Mouse (Mus musculus): ENCODE data around the gene Zbtb20. TPM values are rescaled to one million over a fixed set of nuclear protein-coding genes. Genes with fewer than 3 reads are reported as not detected.

The Zbtb20 gene
- total and polyA plus RNA-seq, 3 experiments, result 1.8 to 18.1 (median 6.6) TPM

- TF ChIP-seq GATA2 (IDR thresholded peaks at IDR 0.05; ENCODE audit: borderline replicate concordance, low read depth, low read length), result no peak
- no peak for TF ChIP-seq CTCF (IDR thresholded peaks at IDR 0.05; ENCODE audit: low read depth, low read length)
- TF ChIP-seq GATA1 (IDR thresholded peaks at IDR 0.05; ENCODE audit: borderline replicate concordance, low read length), result no peak
- no peak for TF ChIP-seq POLR2AphosphoS5 (IDR thresholded peaks at IDR 0.05; ENCODE audit: insufficient replicate concordance, low read depth, low read length)
- TF ChIP-seq TAL1 (conservative IDR thresholded peaks at IDR 0.05; ENCODE audit: low read depth, low read length), result no peak
- Histone ChIP-seq H3K9me3 (replicated peaks) (no peaks in the 10 kb centered on the region), H3K4me1 (ENCODE audit: insufficient read depth, low read depth, low read length) (no peaks in the 10 kb centered on the region), H3K36me3 (replicated peaks) (no peaks in the 10 kb centered on the region), H3K4me3 (ENCODE audit: low read depth, low read length) (no peak within 1 kb of the TSS), H3K27me3 (ENCODE audit: insufficient read depth, low read length) (0 out of 2 replicates have a peak, but pooled peaks cover 2% of the 10 kb centered on the region)
- ATAC-seq (ENCODE audit: extremely low read depth, insufficient number of reproducible peaks, low FRiP score, poor library complexity, severe bottlenecking) (no peak), DNase-seq (ENCODE audit: low spot score) (no peak)
Measured at GRCm38 (mm10) chr16:43663978-43664579, 788.4 kb downstream of the Zbtb20 start, which contains the start of gene Tigit. TSS of gene Tigit (minus strand) at chr16:43664146.

- no peak for ATAC-seq (ENCODE audit: extremely low read depth, insufficient number of reproducible peaks, low FRiP score, poor library complexity, severe bottlenecking)
- Histone ChIP-seq H3K4me3 (ENCODE audit: low read depth, low read length) (no peak overlapping the region), H3K9me3 (replicated peaks) (no peaks in the 10 kb centered on the region), H3K36me3 (replicated peaks) (no peaks in the 10 kb centered on the region), H3K4me1 (ENCODE audit: insufficient read depth, low read depth, low read length) (no peaks in the 10 kb centered on the region), H3K27me3 (ENCODE audit: insufficient read depth, low read length) (0 out of 2 replicates have a peak, but pooled peaks cover 2% of the 10 kb centered on the region)
- no peak for DNase-seq (ENCODE audit: low spot score)
- TF ChIP-seq POLR2AphosphoS5 (IDR thresholded peaks at IDR 0.05; ENCODE audit: insufficient replicate concordance, low read depth, low read length) (no peak), CTCF (IDR thresholded peaks at IDR 0.05; ENCODE audit: low read depth, low read length) (no peak), GATA1 (IDR thresholded peaks at IDR 0.05; ENCODE audit: borderline replicate concordance, low read length) (no peak), GATA2 (IDR thresholded peaks at IDR 0.05; ENCODE audit: borderline replicate concordance, low read depth, low read length) (no peak), TAL1 (conservative IDR thresholded peaks at IDR 0.05; ENCODE audit: low read depth, low read length) (no peak)
Measured at GRCm38 (mm10) chr16:43664861-43665260, 789.2 kb downstream of the Zbtb20 start.

- TF ChIP-seq GATA1 (IDR thresholded peaks at IDR 0.05; ENCODE audit: borderline replicate concordance, low read length), result no peak
- no peak for TF ChIP-seq GATA2 (IDR thresholded peaks at IDR 0.05; ENCODE audit: borderline replicate concordance, low read depth, low read length)
- no peak for TF ChIP-seq TAL1 (conservative IDR thresholded peaks at IDR 0.05; ENCODE audit: low read depth, low read length)
- TF ChIP-seq POLR2AphosphoS5 (IDR thresholded peaks at IDR 0.05; ENCODE audit: insufficient replicate concordance, low read depth, low read length), result no peak
- no peak for TF ChIP-seq CTCF (IDR thresholded peaks at IDR 0.05; ENCODE audit: low read depth, low read length)
- Histone ChIP-seq H3K4me1 (ENCODE audit: insufficient read depth, low read depth, low read length) (no peaks in the 10 kb centered on the region), H3K36me3 (replicated peaks) (no peaks in the 10 kb centered on the region), H3K9me3 (replicated peaks) (no peaks in the 10 kb centered on the region), H3K27me3 (ENCODE audit: insufficient read depth, low read length) (0 out of 2 replicates have a peak, but pooled peaks cover 2% of the 10 kb centered on the region), H3K4me3 (ENCODE audit: low read depth, low read length) (no peak overlapping the region)
- no peak for ATAC-seq (ENCODE audit: extremely low read depth, insufficient number of reproducible peaks, low FRiP score, poor library complexity, severe bottlenecking)
- no peak for DNase-seq (ENCODE audit: low spot score)
Measured at GRCm38 (mm10) chr16:43668294-43668693, 792.6 kb downstream of the Zbtb20 start.

GRCm38 (mm10) chr16:43671972-43672371, 796.3 kb downstream of the Zbtb20 start:
- H3K36me3 ChIP-seq (replicated peaks), result no peaks in the 10 kb centered on the region
- H3K9me3 ChIP-seq (replicated peaks), result no peaks in the 10 kb centered on the region
- H3K4me3 ChIP-seq (ENCODE audit: low read depth, low read length), result no peak overlapping the region
- H3K4me1 ChIP-seq (ENCODE audit: insufficient read depth, low read depth, low read length), result no peaks in the 10 kb centered on the region
- H3K27me3 ChIP-seq (ENCODE audit: insufficient read depth, low read length), result no peaks in the 10 kb centered on the region
- TF ChIP-seq GATA1 (IDR thresholded peaks at IDR 0.05; ENCODE audit: borderline replicate concordance, low read length) (no peak), CTCF (IDR thresholded peaks at IDR 0.05; ENCODE audit: low read depth, low read length) (no peak), GATA2 (IDR thresholded peaks at IDR 0.05; ENCODE audit: borderline replicate concordance, low read depth, low read length) (no peak), POLR2AphosphoS5 (IDR thresholded peaks at IDR 0.05; ENCODE audit: insufficient replicate concordance, low read depth, low read length) (no peak), TAL1 (conservative IDR thresholded peaks at IDR 0.05; ENCODE audit: low read depth, low read length) (no peak)
- DNase-seq (ENCODE audit: low spot score) (no peak), ATAC-seq (ENCODE audit: extremely low read depth, insufficient number of reproducible peaks, low FRiP score, poor library complexity, severe bottlenecking) (no peak)

GRCm38 (mm10) chr16:43672697-43673096, 797.0 kb downstream of the Zbtb20 start:
- Histone ChIP-seq H3K36me3 (replicated peaks) (no peaks in the 10 kb centered on the region), H3K27me3 (ENCODE audit: insufficient read depth, low read length) (no peaks in the 10 kb centered on the region), H3K4me3 (ENCODE audit: low read depth, low read length) (no peak overlapping the region), H3K4me1 (ENCODE audit: insufficient read depth, low read depth, low read length) (no peaks in the 10 kb centered on the region), H3K9me3 (replicated peaks) (no peaks in the 10 kb centered on the region)
- no peak for DNase-seq (ENCODE audit: low spot score)
- ATAC-seq (ENCODE audit: extremely low read depth, insufficient number of reproducible peaks, low FRiP score, poor library complexity, severe bottlenecking), result no peak
- TF ChIP-seq CTCF (IDR thresholded peaks at IDR 0.05; ENCODE audit: low read depth, low read length), result no peak

- ATAC-seq (ENCODE audit: extremely low read depth, insufficient number of reproducible peaks, low FRiP score, poor library complexity, severe bottlenecking), result no peak
- TF ChIP-seq CTCF (IDR thresholded peaks at IDR 0.05; ENCODE audit: low read depth, low read length) (no peak), GATA2 (IDR thresholded peaks at IDR 0.05; ENCODE audit: borderline replicate concordance, low read depth, low read length) (no peak), GATA1 (IDR thresholded peaks at IDR 0.05; ENCODE audit: borderline replicate concordance, low read length) (no peak), POLR2AphosphoS5 (IDR thresholded peaks at IDR 0.05; ENCODE audit: insufficient replicate concordance, low read depth, low read length) (no peak), TAL1 (conservative IDR thresholded peaks at IDR 0.05; ENCODE audit: low read depth, low read length) (no peak)
- no peaks in the 10 kb centered on the region for H3K9me3 ChIP-seq (replicated peaks)
- H3K27me3 ChIP-seq (ENCODE audit: insufficient read depth, low read length), result no peaks in the 10 kb centered on the region
- no peaks in the 10 kb centered on the region for H3K4me1 ChIP-seq (ENCODE audit: insufficient read depth, low read depth, low read length)
- no peak for DNase-seq (ENCODE audit: low spot score)
- H3K36me3 ChIP-seq (replicated peaks), result no peaks in the 10 kb centered on the region
- no peak overlapping the region for H3K4me3 ChIP-seq (ENCODE audit: low read depth, low read length)
Measured at GRCm38 (mm10) chr16:43674400-43674799, 798.7 kb downstream of the Zbtb20 start.

All from G1E (cell line).